In the genomic region with DNA sequence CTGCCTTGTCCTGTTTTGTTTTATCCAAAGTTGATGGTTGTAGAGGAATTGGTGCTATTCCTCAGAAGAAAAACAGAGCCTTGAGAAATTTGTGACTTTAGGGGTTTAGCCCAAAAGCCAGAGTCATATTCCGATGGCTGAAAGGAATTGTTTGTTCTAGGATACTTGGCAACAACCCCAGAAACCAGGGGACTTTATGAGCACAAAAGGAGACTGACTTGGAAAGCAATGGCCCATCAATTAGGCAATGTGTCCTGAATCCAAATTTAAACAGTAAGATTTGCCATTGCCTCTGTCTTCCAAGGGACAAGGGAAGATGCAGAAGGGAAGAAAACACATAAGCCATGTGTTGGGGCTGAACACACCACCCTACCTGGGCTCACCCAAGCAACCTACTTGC, we compare ENCODE assay signal across 31 mouse cellular contexts. TPM values are rescaled to one million over a fixed set of nuclear protein-coding genes. Genes with fewer than 3 reads are reported as not detected.
DNase-seq lines count a peak whose midpoint lies in the region; ATAC-seq and TF ChIP-seq lines count a peak whose summit lies in the region.
"Had no signal": no experiment of that assay in that cellular context is flagged by ENCODE, and none has a peak within 500 bp of the region (broad histone marks: within the 10 kb centered on the region; RNA-seq: fewer than 3 reads in every experiment).

No protein-coding gene starts in this region.

- no peak for TF ChIP-seq CTCF in hindbrain, postnatal 0 days (IDR thresholded peaks at IDR 0.05; ENCODE audit: low read depth)

- H3K36me3 ChIP-seq in hindbrain, postnatal 0 days (ENCODE audit: insufficient read depth, low read length): no peaks in the 10 kb centered on the region
- H3K36me3 ChIP-seq in hindbrain, embryonic 12.5 days: no peaks in the 10 kb centered on the region
- H3K36me3 ChIP-seq: embryonic facial prominence, embryonic 13.5 days; embryonic facial prominence, embryonic 15.5 days; forebrain, embryonic 10.5 days; forebrain, embryonic 12.5 days had no signal

- no peak overlapping the region for H3K9ac ChIP-seq in hindbrain, postnatal 0 days (replicated peaks; ENCODE audit: low read length)
- no peak overlapping the region for H3K9ac ChIP-seq in hindbrain, embryonic 12.5 days
- H3K9ac ChIP-seq: embryonic facial prominence, embryonic 13.5 days; embryonic facial prominence, embryonic 15.5 days; forebrain, embryonic 12.5 days had no signal

- H3K27me3 ChIP-seq in hindbrain, postnatal 0 days (ENCODE audit: insufficient read depth, low read length): no peaks in the 10 kb centered on the region
- H3K27me3 ChIP-seq in hindbrain, embryonic 12.5 days: no peaks in the 10 kb centered on the region; the same call in 1 of the 2 replicates
- H3K27me3 ChIP-seq: embryonic facial prominence, embryonic 13.5 days; forebrain, embryonic 12.5 days had no signal

- peak; percentile 78 for DNase-seq in heart, adult 11 months
- no peak for DNase-seq in heart, adult 9 months (ENCODE audit: low spot score in 2 of 2)
- peak; percentile 62 for DNase-seq in hindbrain, postnatal 0 days (ENCODE audit: low spot score)
- peak; percentile 22 for DNase-seq in Muller cell, postnatal 12 days (ENCODE audit: inconsistent ontology term)
- peak; percentile 32 for DNase-seq in brain, adult 2 months (ENCODE audit: low read depth, low spot score)
- DNase-seq in kidney, adult 9 months: no peak
- DNase-seq: adrenal gland, adult 8-10 months; adrenal gland, postnatal 14 days; adrenal gland, postnatal 36 days; cerebellum, adult 11 months; cerebellum, adult 18-20 months; cerebellum, adult 8-10 months; cerebellum, postnatal 14 days; cerebellum, postnatal 36 days; embryo, embryonic 11 days had no signal

- H3K4me1 ChIP-seq in hindbrain, postnatal 0 days (ENCODE audit: insufficient read depth, low read length): no peaks in the 10 kb centered on the region; the same call in 1 of the 2 replicates
- no peaks in the 10 kb centered on the region for H3K4me1 ChIP-seq in hindbrain, embryonic 12.5 days
- H3K4me1 ChIP-seq: embryonic facial prominence, embryonic 13.5 days; embryonic facial prominence, embryonic 15.5 days; forebrain, embryonic 10.5 days; forebrain, embryonic 12.5 days had no signal

- no peak overlapping the region for H3K4me3 ChIP-seq in hindbrain, postnatal 0 days (ENCODE audit: low read length)
- H3K4me3 ChIP-seq in hindbrain, embryonic 12.5 days: no peak overlapping the region
- H3K4me3 ChIP-seq: embryonic facial prominence, embryonic 13.5 days; embryonic facial prominence, embryonic 15.5 days; erythroblast, embryonic 14.5 days; forebrain, embryonic 10.5 days; forebrain, embryonic 12.5 days had no signal

- H3K27ac ChIP-seq in hindbrain, postnatal 0 days: peak overlapping the region; percentile 36; the same call in 1 of the 2 replicates
- no peak overlapping the region for H3K27ac ChIP-seq in hindbrain, embryonic 12.5 days
- H3K27ac ChIP-seq: embryonic facial prominence, embryonic 13.5 days; embryonic facial prominence, embryonic 15.5 days; forebrain, embryonic 10.5 days; forebrain, embryonic 12.5 days had no signal

- no peak overlapping the region for H3K4me2 ChIP-seq in hindbrain, postnatal 0 days (ENCODE audit: low read depth, low read length)
- H3K4me2 ChIP-seq in hindbrain, embryonic 12.5 days (replicated peaks): no peak overlapping the region
- H3K4me2 ChIP-seq: embryonic facial prominence, embryonic 13.5 days; embryonic facial prominence, embryonic 15.5 days; forebrain, embryonic 12.5 days had no signal

- 50% methylated on average over 1 of the region's 1 CpGs for WGBS in hindbrain, postnatal 0 days
- WGBS in hindbrain, embryonic 12.5 days: 79% methylated on average over 1 of the region's 1 CpGs

- H3K9me3 ChIP-seq in hindbrain, postnatal 0 days (ENCODE audit: low read length): no peaks in the 10 kb centered on the region
- H3K9me3 ChIP-seq in hindbrain, embryonic 12.5 days (replicated peaks): no peaks in the 10 kb centered on the region
- H3K9me3 ChIP-seq: embryonic facial prominence, embryonic 13.5 days; embryonic facial prominence, embryonic 15.5 days; forebrain, embryonic 10.5 days; forebrain, embryonic 12.5 days had no signal

- ATAC-seq in hindbrain, postnatal 0 days: no peak
- ATAC-seq in hindbrain, embryonic 12.5 days (ENCODE audit: low FRiP score): no peak
- ATAC-seq: activated CD4-positive, CD25-positive, alpha-beta regulatory T cell, adult 4 months; forebrain, embryonic 14.5 days; forebrain, embryonic 16.5 days; Patski had no signal

RNA-seq across cellular contexts. Expression of a gene that starts 42.3 kb away (rescaled TPM):
- 0.21 TPM in 1 of 2 replicates, not detected in the other for total RNA-seq in hindbrain, postnatal 0 days (2014; rRNA removed)
- 0.06 TPM in 1 of 2 replicates, not detected in the other for polyA plus RNA-seq in hindbrain, postnatal 0 days (2015; fragmentation: Nextera tagmentation; extraction: Ambion mirVana)
- polyA plus RNA-seq in hindbrain, embryonic 12.5 days (2016; fragmentation: Nextera tagmentation; extraction: Ambion mirVana): 0.10 TPM in 1 of 2 replicates, not detected in the other
- total RNA-seq: adrenal gland, adult 18-20 months; adrenal gland, adult 8-10 months; adrenal gland, postnatal 14 days; adrenal gland, postnatal 36 days; common myeloid progenitor, adult 5-6 weeks; ES-E14; MEL had no signal
- polyA plus RNA-seq: activated CD4-positive, CD25-positive, alpha-beta regulatory T cell, adult 4 months; brain, embryonic 14.5 days; C2C12; erythroblast, embryonic 14.5 days; forebrain, embryonic 14.5 days; forebrain, embryonic 16.5 days; Patski had no signal

Comparison
In these comparisons a context has a peak if more than half of its experiments do, and no peak if none do; other contexts are left out.
1. DNase-seq: peak in heart, adult 11 months (single experiment), hindbrain, postnatal 0 days (single experiment), Muller cell, postnatal 12 days (single experiment) and brain, adult 2 months (single experiment); none in heart, adult 9 months (0 of 2) and kidney, adult 9 months (single experiment).